22 mouse cellular contexts compared by ENCODE assay signal in genomic region chr6:49606028-49606427, GRCm38 (mm10).
A peak's percentile ranks its signal among the peaks of the same experiment; 100 is the strongest.
DNase-seq lines count a peak whose midpoint lies in the region; ATAC-seq and TF ChIP-seq lines count a peak whose summit lies in the region.
"Had no signal": no experiment of that assay in that cellular context is flagged by ENCODE, and none has a peak within 500 bp of the region (broad histone marks: within the 10 kb centered on the region; RNA-seq: fewer than 3 reads in every experiment).

No protein-coding gene starts in this region.

- no peak for TF ChIP-seq RAD21 in CH12.LX (IDR thresholded peaks at IDR 0.05; ENCODE audit: low read depth, low read length)

- H3K9me3 ChIP-seq in embryonic facial prominence, embryonic 11.5 days (replicated peaks; ENCODE audit: control insufficient read depth, low read length): no peaks in the 10 kb centered on the region
- H3K9me3 ChIP-seq in embryonic facial prominence, embryonic 10.5 days: no peaks in the 10 kb centered on the region
- no peaks in the 10 kb centered on the region for H3K9me3 ChIP-seq in kidney, embryonic 16.5 days (ENCODE audit: low read length)
- H3K9me3 ChIP-seq in CH12.LX (replicated peaks; ENCODE audit: low read length): no peaks in the 10 kb centered on the region
- H3K9me3 ChIP-seq in limb, embryonic 10.5 days (replicated peaks): no peaks in the 10 kb centered on the region
- no peaks in the 10 kb centered on the region for H3K9me3 ChIP-seq in forebrain, embryonic 16.5 days (ENCODE audit: control insufficient read depth, low read length)
- H3K9me3 ChIP-seq in hindbrain, embryonic 14.5 days (ENCODE audit: control insufficient read depth, low read length): no peaks in the 10 kb centered on the region
- H3K9me3 ChIP-seq: forebrain, embryonic 10.5 days; forebrain, embryonic 13.5 days; hindbrain, embryonic 12.5 days; intestine, embryonic 15.5 days had no signal

- TF ChIP-seq EP300 in CH12.LX (IDR thresholded peaks at IDR 0.05; ENCODE audit: low read length): no peak

- no peak for ATAC-seq in embryonic facial prominence, embryonic 11.5 days (replicated peaks; ENCODE audit: insufficient number of reproducible peaks, low FRiP score, low TSS enrichment, low read depth)
- no peak for ATAC-seq in kidney, embryonic 16.5 days (ENCODE audit: low FRiP score, low TSS enrichment)
- ATAC-seq in forebrain, embryonic 16.5 days: no peak
- ATAC-seq in hindbrain, embryonic 14.5 days (ENCODE audit: low FRiP score): no peak
- ATAC-seq: forebrain, embryonic 13.5 days; forebrain, postnatal 0 days; intestine, embryonic 15.5 days had no signal

- WGBS in embryonic facial prominence, embryonic 11.5 days: 0% methylated on average over 1 of the region's 1 CpGs
- WGBS in embryonic facial prominence, embryonic 10.5 days: 0% methylated on average over 1 of the region's 1 CpGs
- WGBS in kidney, embryonic 16.5 days: 0% methylated on average over 1 of the region's 1 CpGs
- 0% methylated on average over 1 of the region's 1 CpGs for WGBS in limb, embryonic 10.5 days
- 0% methylated on average over 1 of the region's 1 CpGs for WGBS in forebrain, embryonic 16.5 days
- WGBS in hindbrain, embryonic 14.5 days: 0% methylated on average over 1 of the region's 1 CpGs

- H3K79me2 ChIP-seq in CH12.LX (replicated peaks; ENCODE audit: control insufficient read depth, extremely low read depth, insufficient read depth, poor library complexity, severe bottlenecking): no peaks in the 10 kb centered on the region

- H3K4me1 ChIP-seq in embryonic facial prominence, embryonic 11.5 days (ENCODE audit: control insufficient read depth, insufficient read depth, low read length): no peaks in the 10 kb centered on the region
- peaks cover 17% of the 10 kb centered on the region for H3K4me1 ChIP-seq in embryonic facial prominence, embryonic 10.5 days
- peaks cover 9% of the 10 kb centered on the region for H3K4me1 ChIP-seq in kidney, embryonic 16.5 days (ENCODE audit: insufficient read depth, low read length)
- peaks cover 8 to 40% of the 10 kb centered on the region in 2 experiments for H3K4me1 ChIP-seq in CH12.LX (ENCODE audit: control insufficient read depth in 1 of 2, insufficient read depth in 2 of 2)
- H3K4me1 ChIP-seq in limb, embryonic 10.5 days: peaks cover 19% of the 10 kb centered on the region
- peaks cover 4% of the 10 kb centered on the region for H3K4me1 ChIP-seq in forebrain, embryonic 16.5 days (replicated peaks; ENCODE audit: control insufficient read depth, insufficient read depth, low read length)
- H3K4me1 ChIP-seq in hindbrain, embryonic 14.5 days (replicated peaks; ENCODE audit: control insufficient read depth, insufficient read depth, low read length): peaks cover 13% of the 10 kb centered on the region
- H3K4me1 ChIP-seq: intestine, embryonic 15.5 days had no signal

- H3K9ac ChIP-seq in embryonic facial prominence, embryonic 11.5 days (replicated peaks; ENCODE audit: low read length): no peak overlapping the region
- no peak overlapping the region for H3K9ac ChIP-seq in kidney, embryonic 16.5 days (replicated peaks; ENCODE audit: low read length)
- no peak overlapping the region; the same call in 1 of the 2 replicates for H3K9ac ChIP-seq in CH12.LX (ENCODE audit: insufficient read depth, low read depth)
- H3K9ac ChIP-seq in forebrain, embryonic 16.5 days (replicated peaks; ENCODE audit: low read depth, low read length): no peak overlapping the region
- H3K9ac ChIP-seq in hindbrain, embryonic 14.5 days: no peak overlapping the region
- H3K9ac ChIP-seq: forebrain, embryonic 13.5 days; forebrain, postnatal 0 days; hindbrain, embryonic 12.5 days; intestine, embryonic 15.5 days had no signal

- no peaks in the 10 kb centered on the region for H3K27me3 ChIP-seq in embryonic facial prominence, embryonic 11.5 days (ENCODE audit: control insufficient read depth, insufficient read depth, low read length)
- H3K27me3 ChIP-seq in embryonic facial prominence, embryonic 10.5 days (replicated peaks; ENCODE audit: low read depth, poor library complexity, severe bottlenecking): no peaks in the 10 kb centered on the region
- no peaks in the 10 kb centered on the region for H3K27me3 ChIP-seq in kidney, embryonic 16.5 days (ENCODE audit: insufficient read depth, low read length)
- no peaks in the 10 kb centered on the region for H3K27me3 ChIP-seq in CH12.LX (replicated peaks)
- H3K27me3 ChIP-seq in limb, embryonic 10.5 days (ENCODE audit: low read depth, poor library complexity, severe bottlenecking): no peaks in the 10 kb centered on the region
- H3K27me3 ChIP-seq in forebrain, embryonic 16.5 days (replicated peaks; ENCODE audit: control insufficient read depth, insufficient read depth, low read length): no peaks in the 10 kb centered on the region
- no peaks in the 10 kb centered on the region for H3K27me3 ChIP-seq in hindbrain, embryonic 14.5 days (ENCODE audit: control insufficient read depth, insufficient read depth, low read length)
- H3K27me3 ChIP-seq: forebrain, embryonic 13.5 days; hindbrain, embryonic 12.5 days; intestine, embryonic 15.5 days had no signal

- no peak for TF ChIP-seq CTCF in CH12.LX (conservative IDR thresholded peaks at IDR 0.05 in 1 of 2, IDR thresholded peaks at IDR 0.05 in 1 of 2; ENCODE audit: low read depth in 2 of 2, low read length in 2 of 2)

- H3K4me3 ChIP-seq in embryonic facial prominence, embryonic 11.5 days (ENCODE audit: low read depth, low read length): no peak overlapping the region
- H3K4me3 ChIP-seq in embryonic facial prominence, embryonic 10.5 days: no peak overlapping the region
- no peak overlapping the region for H3K4me3 ChIP-seq in kidney, embryonic 16.5 days (ENCODE audit: low read length)
- H3K4me3 ChIP-seq in CH12.LX (replicated peaks in 1 of 3; ENCODE audit: low read depth in 2 of 3, low read length in 2 of 3, poor library complexity in 1 of 3): no peak overlapping the region
- H3K4me3 ChIP-seq in limb, embryonic 10.5 days: no peak overlapping the region
- no peak overlapping the region for H3K4me3 ChIP-seq in forebrain, embryonic 16.5 days (replicated peaks; ENCODE audit: low read length)
- no peak overlapping the region for H3K4me3 ChIP-seq in hindbrain, embryonic 14.5 days (replicated peaks; ENCODE audit: low read length)
- H3K4me3 ChIP-seq: forebrain, embryonic 10.5 days; forebrain, embryonic 13.5 days; hindbrain, embryonic 12.5 days; intestine, embryonic 15.5 days had no signal

- in situ Hi-C loops in CH12.LX (cut with MboI; ENCODE audit: low pct_ligation_motif_present, low pct_unique_long_range_greater_than_20kb, low sequenced_read_pairs): no loop called here

- dilution Hi-C loops in CH12.LX (cut with MboI; ENCODE audit: extremely low pct_ligation_motif_present, extremely low pct_unique_long_range_greater_than_20kb, low sequenced_read_pairs): no loop called here

- no peak for TF ChIP-seq POLR2A in CH12.LX (IDR thresholded peaks at IDR 0.05; ENCODE audit: low read depth, low read length)

- DNase-seq in embryonic facial prominence, embryonic 11.5 days (ENCODE audit: low spot score): peak; percentile 6
- no peak for DNase-seq in embryonic facial prominence, embryonic 10.5 days (ENCODE audit: low spot score)
- no peak for DNase-seq in kidney, adult 18-20 months
- peak; percentile 47 for DNase-seq in CH12.LX (ENCODE audit: extremely low read depth)
- no peak for DNase-seq in limb, embryonic 10.5 days (ENCODE audit: low spot score)
- no peak for DNase-seq in hindbrain, embryonic 14.5 days (ENCODE audit: low spot score)
- DNase-seq: adrenal gland, postnatal 10 days; adrenal gland, postnatal 36 days; B cell, adult 2 months; cerebellum, adult 2 months; cerebellum, adult 9-11 months; cerebellum, postnatal 25 days; forebrain, postnatal 0 days; gastrocnemius, postnatal 25 days; heart, adult 18-20 months had no signal

- H3K4me2 ChIP-seq in embryonic facial prominence, embryonic 11.5 days (ENCODE audit: low read depth, low read length): no peak overlapping the region
- 0 out of 2 replicates have a peak overlapping the region, but pooled peaks have one; percentile 2 for H3K4me2 ChIP-seq in kidney, embryonic 16.5 days (replicated peaks; ENCODE audit: low read depth, low read length)
- no peak overlapping the region; the same call in 1 of the 2 replicates for H3K4me2 ChIP-seq in CH12.LX (ENCODE audit: insufficient read depth, low read depth, poor library complexity, severe bottlenecking)
- H3K4me2 ChIP-seq in forebrain, embryonic 16.5 days (ENCODE audit: low read length): no peak overlapping the region
- H3K4me2 ChIP-seq in hindbrain, embryonic 14.5 days (replicated peaks): no peak overlapping the region
- H3K4me2 ChIP-seq: forebrain, embryonic 13.5 days; heart, embryonic 11.5 days; hindbrain, embryonic 12.5 days; intestine, embryonic 15.5 days had no signal

- no peaks in the 10 kb centered on the region for H3K36me3 ChIP-seq in embryonic facial prominence, embryonic 11.5 days (replicated peaks; ENCODE audit: control insufficient read depth, insufficient read depth, low read depth, low read length)
- H3K36me3 ChIP-seq in embryonic facial prominence, embryonic 10.5 days (replicated peaks): no peaks in the 10 kb centered on the region
- H3K36me3 ChIP-seq in kidney, embryonic 16.5 days (ENCODE audit: insufficient read depth, low read length): no peaks in the 10 kb centered on the region
- H3K36me3 ChIP-seq in CH12.LX (replicated peaks in 1 of 2; ENCODE audit: control insufficient read depth in 1 of 2, insufficient read depth in 1 of 2, low read length in 1 of 2): peaks cover 0 to 40% of the 10 kb centered on the region in 2 experiments
- H3K36me3 ChIP-seq in limb, embryonic 10.5 days: no peaks in the 10 kb centered on the region
- H3K36me3 ChIP-seq in forebrain, embryonic 16.5 days (ENCODE audit: control insufficient read depth, insufficient read depth): no peaks in the 10 kb centered on the region
- no peaks in the 10 kb centered on the region for H3K36me3 ChIP-seq in hindbrain, embryonic 14.5 days (replicated peaks; ENCODE audit: control insufficient read depth, insufficient read depth)
- H3K36me3 ChIP-seq: forebrain, embryonic 10.5 days; hindbrain, embryonic 12.5 days; intestine, embryonic 15.5 days had no signal

- H3K27ac ChIP-seq in embryonic facial prominence, embryonic 11.5 days (replicated peaks; ENCODE audit: low read depth, low read length): no peak overlapping the region
- H3K27ac ChIP-seq in embryonic facial prominence, embryonic 10.5 days (replicated peaks): no peak overlapping the region
- no peak overlapping the region for H3K27ac ChIP-seq in kidney, embryonic 16.5 days (ENCODE audit: low read length)
- H3K27ac ChIP-seq in CH12.LX (ENCODE audit: insufficient read depth, low read depth): no peak overlapping the region
- peak overlapping the region; percentile 46; the same call in 1 of the 2 replicates for H3K27ac ChIP-seq in limb, embryonic 10.5 days
- no peak overlapping the region for H3K27ac ChIP-seq in forebrain, embryonic 16.5 days (ENCODE audit: low read length)
- H3K27ac ChIP-seq in hindbrain, embryonic 14.5 days: no peak overlapping the region
- H3K27ac ChIP-seq: forebrain, embryonic 10.5 days; forebrain, embryonic 13.5 days; hindbrain, embryonic 12.5 days; intestine, embryonic 15.5 days had no signal

TF ChIP-seq in CH12.LX, 34 proteins besides CTCF, POLR2A, EP300 and RAD21 (continues in another document):
- TF ChIP-seq PAX5 (IDR thresholded peaks at IDR 0.05; ENCODE audit: low read length) (no peak), SMC3 (IDR thresholded peaks at IDR 0.05; ENCODE audit: low read depth, low read length) (no peak), MXI1 (IDR thresholded peaks at IDR 0.05; ENCODE audit: low read depth, low read length) (no peak), MYC (IDR thresholded peaks at IDR 0.05; ENCODE audit: low read depth, low read length) (no peak)

Comparison
In these comparisons a context has a peak if more than half of its experiments do, and no peak if none do; other contexts are left out.
1. DNase-seq: peak in embryonic facial prominence, embryonic 11.5 days (single experiment) and CH12.LX (single experiment); none in embryonic facial prominence, embryonic 10.5 days (single experiment), kidney, adult 18-20 months (single experiment), limb, embryonic 10.5 days (single experiment) and hindbrain, embryonic 14.5 days (single experiment).